Mouse (Mus musculus): ENCODE data around the gene Slc4a8.
"Not testable (repeated sequence)": the region's sequence is repeated elsewhere in the genome, so short reads cannot be mapped to it uniquely, and the experiment has no call there.

Slc4a8 gene

DNA sequence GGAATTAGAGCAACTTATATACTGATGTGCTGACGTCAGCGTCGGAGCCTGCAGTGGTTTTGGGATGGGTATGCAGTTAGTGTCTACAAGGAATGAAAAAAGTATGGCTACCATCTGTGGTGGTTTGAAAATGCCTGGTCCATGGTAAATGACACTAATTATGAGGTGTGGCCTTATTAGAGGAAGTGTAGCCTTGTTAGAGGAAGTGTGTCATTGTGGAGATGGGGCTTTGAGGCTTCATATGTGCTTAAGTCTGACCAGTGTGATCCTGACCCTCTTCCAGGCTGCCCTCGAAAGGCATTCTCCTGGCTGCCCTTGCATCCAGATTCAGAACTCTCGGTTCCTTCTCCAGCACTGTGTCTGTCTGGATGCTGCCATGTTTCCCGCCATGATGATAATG lies 18.3 kb upstream of the Slc4a8 start:
- no peak for DNase-seq (ENCODE audit: inconsistent ontology term)

GRCm38 (mm10) chr15:100746478-100747120 lies 14.9 kb upstream of the Slc4a8 start:
- no peak for DNase-seq (ENCODE audit: inconsistent ontology term)

DNA sequence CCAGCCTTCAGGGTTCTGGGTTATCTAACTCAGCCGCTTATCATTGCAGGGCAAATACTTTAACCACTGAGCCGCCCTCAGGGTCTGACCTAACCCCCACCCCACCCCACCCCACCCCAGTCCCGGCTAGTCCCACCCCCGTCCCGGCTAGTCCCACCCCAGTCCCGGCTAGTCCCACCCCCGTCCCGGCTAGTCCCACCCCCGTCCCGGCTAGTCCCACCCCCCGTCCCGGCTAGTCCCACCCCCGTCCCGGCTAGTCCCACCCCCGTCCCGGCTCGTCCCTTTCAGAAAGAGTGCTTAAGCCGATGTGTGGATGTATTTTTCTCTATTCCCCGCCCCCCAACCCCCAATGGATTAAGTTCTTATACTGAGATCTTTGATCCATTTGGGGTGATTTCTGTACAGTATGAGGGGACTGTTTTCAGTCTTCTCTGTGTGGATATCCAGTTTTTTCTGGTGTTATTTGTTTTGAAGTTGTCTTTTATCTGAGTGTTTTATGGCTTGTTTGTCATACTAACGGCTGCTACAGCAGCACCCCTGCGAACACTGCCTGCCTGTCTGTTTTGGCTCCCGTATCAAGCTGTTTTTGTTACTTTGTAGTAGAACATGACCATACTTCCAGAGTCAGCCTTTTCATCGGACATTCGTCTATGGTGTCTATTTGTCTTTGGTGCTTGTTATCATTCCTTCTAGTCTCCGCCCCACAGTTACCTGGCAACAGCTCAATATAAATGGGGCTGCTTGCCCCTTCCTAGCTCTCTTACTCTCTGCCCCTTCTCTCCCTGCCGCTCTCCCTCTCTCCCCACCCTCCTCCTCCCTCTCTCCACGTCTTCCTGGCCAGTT lies 14.2 kb upstream of the Slc4a8 start:
- peak; percentile 61 for DNase-seq (ENCODE audit: inconsistent ontology term)

GRCm38 (mm10) chr15:100748584-100748983 lies 13.0 kb upstream of the Slc4a8 start:
- DNase-seq (ENCODE audit: inconsistent ontology term): no peak

DNA sequence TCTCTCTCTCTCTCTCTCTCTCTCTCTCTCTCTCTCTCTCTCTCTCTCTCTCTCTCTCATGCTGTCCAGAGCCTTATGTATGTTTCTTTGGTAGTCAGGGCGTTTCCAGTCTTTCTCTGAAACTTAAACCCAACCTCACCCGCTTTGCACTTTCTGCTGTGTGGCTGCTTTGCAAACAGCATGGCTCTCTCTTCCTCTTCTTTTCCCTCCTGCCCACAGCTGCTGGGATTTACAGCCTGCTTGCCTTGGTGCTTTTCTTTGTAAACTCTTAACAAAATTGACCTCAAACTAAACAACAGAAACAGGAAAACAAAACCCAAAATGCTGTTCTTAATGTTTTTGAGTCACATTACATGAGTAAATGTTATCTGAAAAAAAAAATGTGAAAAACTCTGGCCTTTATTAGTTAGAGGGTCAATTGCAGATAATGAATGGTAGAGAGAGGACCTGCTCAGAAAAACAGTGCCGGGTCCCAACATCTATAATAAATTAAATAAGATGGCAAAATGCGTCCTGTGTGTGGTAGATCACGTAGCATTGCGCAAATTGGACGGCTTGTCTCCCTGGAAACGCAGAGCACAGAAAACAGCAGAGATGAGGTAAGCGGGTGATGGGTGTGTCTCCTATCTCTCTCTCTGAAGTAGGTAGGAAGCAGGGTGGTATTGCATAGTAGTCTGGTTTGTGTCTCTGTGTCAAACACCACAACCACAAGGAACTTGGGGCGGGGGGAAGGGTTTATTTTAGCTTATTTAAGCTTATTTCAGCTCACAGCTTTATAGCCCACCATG lies 11.6 kb upstream of the Slc4a8 start:
- no peak for DNase-seq (ENCODE audit: inconsistent ontology term)

GRCm38 (mm10) chr15:100752439-100752838 lies 9.1 kb upstream of the Slc4a8 start:
- no peak for DNase-seq (ENCODE audit: inconsistent ontology term)

- no peak for DNase-seq (ENCODE audit: inconsistent ontology term)
These were observed 8.5 kb upstream of the Slc4a8 start for GRCm38 (mm10) chr15:100753045-100753444.

GRCm38 (mm10) chr15:100754041-100754440 lies 7.5 kb upstream of the Slc4a8 start:
- DNase-seq (ENCODE audit: inconsistent ontology term): no peak

DNA sequence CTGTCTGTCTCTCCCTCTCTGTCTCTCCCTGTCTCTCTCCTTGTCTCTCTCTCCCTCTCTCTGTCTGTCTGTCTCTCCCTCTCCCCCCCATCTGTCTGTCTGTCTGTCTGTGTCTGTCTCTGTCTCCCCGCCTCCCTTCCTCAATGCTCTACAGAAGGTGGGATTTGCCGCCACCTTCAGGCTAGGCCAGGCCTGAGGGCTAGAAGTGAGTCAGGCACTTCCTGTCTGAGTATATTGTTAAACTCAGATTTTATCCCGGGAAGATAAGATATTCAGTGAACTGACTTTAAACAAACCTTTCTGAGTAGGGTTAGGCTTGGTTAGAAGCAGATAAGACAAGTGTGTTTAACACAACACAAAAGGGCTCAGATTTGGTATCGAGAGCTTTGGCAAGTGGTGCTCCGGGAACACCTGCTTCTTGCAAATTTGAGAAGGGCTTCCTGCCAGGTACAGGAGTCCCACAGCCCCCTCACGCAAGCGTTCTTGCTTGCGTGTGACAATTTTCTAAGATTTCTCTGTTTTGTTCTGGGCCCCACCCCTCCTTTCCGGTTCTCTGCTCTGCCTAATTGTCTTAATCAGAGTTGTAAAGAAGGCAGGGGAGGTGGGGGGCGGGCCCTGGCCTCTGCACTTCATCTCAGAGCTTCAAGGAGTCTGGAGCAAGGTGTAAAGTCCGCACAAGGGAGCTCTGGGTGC lies 6.6 kb upstream of the Slc4a8 start:
- no peak for DNase-seq (ENCODE audit: inconsistent ontology term)

- DNase-seq (ENCODE audit: inconsistent ontology term): no peak
These were observed 6.1 kb upstream of the Slc4a8 start for GRCm38 (mm10) chr15:100755498-100755859.

DNA sequence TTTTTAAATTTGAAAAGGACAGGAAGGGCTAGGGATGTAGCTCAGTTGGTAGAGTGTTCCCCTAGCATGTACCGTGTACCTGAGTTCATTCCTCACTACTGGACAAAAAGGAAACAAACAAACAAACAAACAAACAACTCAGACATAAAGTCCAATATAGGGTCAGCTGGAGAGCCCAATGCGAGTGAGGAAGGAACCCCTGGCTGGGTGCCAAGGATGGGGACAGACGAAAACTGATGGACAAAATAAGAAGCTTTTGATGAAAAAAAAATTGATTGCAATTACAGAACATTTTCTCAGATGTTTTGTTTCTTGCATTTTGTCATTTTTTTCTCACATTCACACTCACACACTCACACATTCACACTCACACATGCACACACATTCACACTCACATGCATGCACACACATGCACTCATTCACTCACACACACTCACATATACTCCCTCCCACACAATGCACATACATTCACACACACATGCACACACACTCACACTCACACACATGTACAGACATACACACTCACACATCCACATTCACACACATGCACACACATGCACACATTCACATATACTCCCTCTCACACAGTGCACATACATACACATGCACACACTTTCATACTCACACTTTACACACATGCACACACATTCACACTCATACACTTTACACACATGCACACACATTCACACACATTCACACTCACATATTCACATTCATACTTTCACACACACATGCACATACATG lies 5.5 kb upstream of the Slc4a8 start:
- DNase-seq (ENCODE audit: inconsistent ontology term): no peak

DNA sequence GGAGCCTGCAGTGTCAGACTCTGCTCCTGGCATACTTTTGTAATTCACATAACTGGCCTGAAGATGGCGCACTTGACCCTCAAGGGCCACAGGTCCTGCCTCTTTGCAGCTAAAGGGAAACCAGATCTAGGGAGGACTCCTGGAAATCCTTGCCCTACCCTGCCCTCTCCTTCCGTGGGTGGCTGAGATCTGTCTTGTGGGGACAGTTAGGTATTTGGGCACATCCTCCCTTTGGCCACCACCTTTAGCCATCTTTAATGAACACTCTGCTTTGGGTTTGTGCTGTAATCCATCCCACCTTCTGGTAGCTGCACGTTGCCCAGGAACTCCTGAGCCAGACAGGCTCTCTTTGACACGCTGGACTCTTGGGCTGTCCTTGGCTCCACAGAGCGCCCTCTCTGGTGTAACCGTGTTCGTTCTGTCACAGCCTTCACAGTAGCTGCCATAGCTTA lies 4.0 kb upstream of the Slc4a8 start:
- DNase-seq (ENCODE audit: inconsistent ontology term): peak; percentile 86

DNA sequence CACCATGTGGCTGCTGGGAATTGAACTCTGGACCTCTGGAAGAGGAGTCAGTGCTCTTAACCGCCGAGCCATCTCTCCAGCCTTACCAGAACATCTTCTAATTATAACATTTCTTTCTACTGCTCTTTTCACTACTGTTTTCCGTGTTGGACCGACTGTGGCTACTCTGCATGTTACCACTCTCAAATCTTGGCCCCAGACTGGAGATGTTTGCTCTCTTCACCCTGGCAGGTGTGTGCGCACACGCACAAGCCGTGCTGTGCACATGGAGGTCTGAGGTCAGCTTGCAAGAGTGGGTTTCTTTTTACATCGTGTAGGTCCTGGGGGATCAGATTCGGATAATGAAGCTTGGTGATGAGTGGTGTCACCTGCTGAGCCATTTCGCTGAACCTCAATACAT lies 2.3 kb upstream of the Slc4a8 start:
- no peak for DNase-seq (ENCODE audit: inconsistent ontology term)

- DNase-seq (ENCODE audit: inconsistent ontology term): no peak
These were observed 520 bp upstream of the Slc4a8 start for GRCm38 (mm10) chr15:100761036-100761418.

DNA sequence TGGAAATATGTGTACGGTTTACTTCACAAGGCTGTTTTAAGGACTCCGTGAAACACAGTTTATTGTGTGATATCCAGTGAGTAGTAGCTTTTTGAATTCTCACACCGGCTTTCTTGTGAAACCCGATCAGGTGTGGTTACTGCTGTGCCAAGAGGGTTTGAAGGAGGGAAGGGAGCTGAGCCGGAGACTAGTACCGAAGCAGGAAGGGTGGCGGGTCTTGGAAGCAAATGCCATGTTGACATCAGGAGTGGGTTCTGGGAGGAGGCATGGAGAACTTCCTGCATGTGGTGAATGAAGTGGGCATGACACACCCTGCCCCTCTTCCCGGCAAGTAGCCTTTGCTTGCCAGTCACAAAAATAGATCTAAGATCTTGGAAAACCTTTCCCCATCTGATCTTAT lies 1.1 kb downstream of the Slc4a8 start:
- no peak for DNase-seq (ENCODE audit: inconsistent ontology term)

DNA sequence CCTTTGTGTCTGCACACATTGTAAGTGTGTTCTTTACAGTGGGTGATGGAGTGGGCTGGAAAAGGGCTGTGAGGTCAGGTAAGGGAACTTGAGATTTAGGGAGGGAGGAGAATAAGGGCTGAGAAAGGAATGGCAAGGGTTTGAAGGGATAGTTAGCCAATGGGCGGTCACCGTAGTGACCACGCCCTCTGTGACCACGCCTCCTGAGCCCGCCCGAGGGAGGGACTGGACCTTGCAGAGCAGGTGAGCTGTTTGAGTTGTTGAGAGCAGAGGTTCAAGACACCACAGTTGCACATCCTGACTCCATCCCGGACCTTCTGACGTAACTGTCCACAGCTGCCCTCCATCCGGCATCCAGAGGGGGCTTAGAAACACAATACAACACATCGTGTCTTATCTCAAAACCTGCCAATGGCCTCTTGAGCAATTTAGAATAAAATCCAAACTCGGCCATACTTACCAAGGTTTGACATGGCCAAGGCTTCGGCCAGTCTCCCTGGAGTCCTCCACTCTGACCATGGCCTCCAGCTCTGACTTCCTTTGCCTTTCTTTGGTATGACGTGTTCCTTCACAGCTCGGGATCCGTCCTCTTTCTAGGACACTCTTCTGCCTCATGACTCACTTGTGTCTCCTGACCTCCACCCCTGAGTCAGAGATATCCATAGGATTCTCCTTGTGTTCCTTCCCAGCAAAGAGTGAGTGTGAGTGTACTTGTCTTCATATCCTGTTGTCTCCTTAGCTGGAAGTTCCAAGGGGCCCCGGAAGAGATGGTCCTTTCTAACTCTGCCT lies 2.8 kb downstream of the Slc4a8 start:
- no peak for DNase-seq (ENCODE audit: inconsistent ontology term)

DNA sequence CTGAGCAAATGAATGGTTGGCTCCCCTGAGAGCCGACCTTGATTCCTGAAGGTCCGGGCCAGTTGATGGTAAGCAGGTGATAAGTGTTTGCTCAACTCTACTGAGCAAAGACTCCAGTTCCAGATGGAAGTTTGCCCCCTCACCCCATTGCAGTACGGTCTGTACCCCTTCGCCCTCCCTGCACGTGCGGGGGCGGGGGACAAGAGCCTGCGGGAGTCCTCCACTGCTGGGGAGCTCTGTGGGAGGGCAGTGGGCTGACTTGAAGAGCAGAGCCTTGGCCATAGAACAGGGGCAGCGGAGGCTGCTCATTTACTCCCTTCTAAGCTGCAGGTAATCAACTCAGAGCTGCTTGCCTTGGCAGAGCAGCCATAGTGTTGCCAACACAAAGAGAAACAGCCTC lies 5.3 kb downstream of the Slc4a8 start:
- no peak for DNase-seq (ENCODE audit: inconsistent ontology term)

DNA sequence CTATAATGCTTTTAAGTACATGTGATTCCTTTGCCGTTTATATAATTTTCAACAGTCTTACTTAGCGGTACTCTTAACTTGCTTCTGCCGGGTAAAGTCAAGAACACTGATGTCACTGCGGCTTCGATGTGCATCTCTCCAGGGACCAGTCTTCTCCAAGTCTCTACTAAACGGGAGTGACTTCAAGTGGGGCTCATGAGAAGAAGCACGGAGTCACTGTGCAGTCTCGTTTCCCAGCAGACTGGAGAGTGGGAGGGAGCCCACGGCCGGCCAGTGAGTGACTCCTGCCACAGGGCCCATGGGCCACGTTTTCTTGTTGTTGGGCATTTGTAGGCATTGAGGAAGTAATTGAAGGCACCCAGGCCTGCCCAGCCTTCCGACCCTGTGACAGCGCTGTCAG lies 6.3 kb downstream of the Slc4a8 start:
- no peak for DNase-seq (ENCODE audit: inconsistent ontology term)

- not testable (repeated sequence) for DNase-seq (ENCODE audit: inconsistent ontology term)
These were observed 7.5 kb downstream of the Slc4a8 start for GRCm38 (mm10) chr15:100769023-100769422.

GRCm38 (mm10) chr15:100770338-100770737 lies 8.8 kb downstream of the Slc4a8 start:
- DNase-seq (ENCODE audit: inconsistent ontology term): no peak

All from Muller cell, postnatal 12 days (primary cell).